Mouse (Mus musculus) kidney, postnatal 10 days (tissue): ENCODE measurements at regions not wholly inside any gene's neighbourhood (a gene's known extent, or its start where the extent isn't known, plus 50 kb on each side); places are given as distances from the start of the nearest gene placed in this dataset.

Experiments
- DNase-seq: peaks from one replicate; pipeline ENCODE4 v3.0.0; 2021; ENCODE audit warnings: mixed read lengths

- DNase-seq, result peak; percentile 76
Measured at GRCm38 (mm10) chr13:69433461-69434323, 99.9 kb upstream of the Nsun2 start.

- DNase-seq, result no peak
Measured at GRCm38 (mm10) chr13:69439486-69439885, 94.1 kb upstream of the Nsun2 start.

- no peak for DNase-seq
Measured at GRCm38 (mm10) chr13:69441798-69442197, 91.7 kb upstream of the Nsun2 start.

DNA sequence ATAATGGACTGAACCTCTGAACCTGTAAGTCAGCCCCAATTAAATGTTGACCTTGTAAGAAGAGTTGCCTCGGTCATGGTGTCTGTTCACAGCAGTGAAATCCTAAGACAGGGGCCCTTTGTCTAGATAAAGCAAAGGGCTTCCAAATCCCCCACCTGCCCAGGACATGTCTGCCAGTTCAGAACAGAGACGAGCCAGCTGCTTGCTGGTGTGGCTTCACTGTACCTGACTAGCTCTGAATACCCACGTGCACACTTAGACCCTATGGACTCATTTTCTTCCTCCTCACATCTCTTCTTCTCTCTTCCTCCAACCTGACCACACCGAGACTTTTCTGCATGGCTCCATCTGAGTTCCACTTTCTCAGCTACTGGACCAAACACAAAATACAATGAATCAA lies 87.9 kb upstream of the Nsun2 start:
- no peak for DNase-seq
